Mouse (Mus musculus) cerebellum, adult 18-20 months (tissue): Measurements from ENCODE around the gene Hexa.

Experiments
- DNase-seq, 2 experiments: peaks; one replicate each; pipeline ENCODE4 v3.0.0; 2021

Hexa gene

DNA sequence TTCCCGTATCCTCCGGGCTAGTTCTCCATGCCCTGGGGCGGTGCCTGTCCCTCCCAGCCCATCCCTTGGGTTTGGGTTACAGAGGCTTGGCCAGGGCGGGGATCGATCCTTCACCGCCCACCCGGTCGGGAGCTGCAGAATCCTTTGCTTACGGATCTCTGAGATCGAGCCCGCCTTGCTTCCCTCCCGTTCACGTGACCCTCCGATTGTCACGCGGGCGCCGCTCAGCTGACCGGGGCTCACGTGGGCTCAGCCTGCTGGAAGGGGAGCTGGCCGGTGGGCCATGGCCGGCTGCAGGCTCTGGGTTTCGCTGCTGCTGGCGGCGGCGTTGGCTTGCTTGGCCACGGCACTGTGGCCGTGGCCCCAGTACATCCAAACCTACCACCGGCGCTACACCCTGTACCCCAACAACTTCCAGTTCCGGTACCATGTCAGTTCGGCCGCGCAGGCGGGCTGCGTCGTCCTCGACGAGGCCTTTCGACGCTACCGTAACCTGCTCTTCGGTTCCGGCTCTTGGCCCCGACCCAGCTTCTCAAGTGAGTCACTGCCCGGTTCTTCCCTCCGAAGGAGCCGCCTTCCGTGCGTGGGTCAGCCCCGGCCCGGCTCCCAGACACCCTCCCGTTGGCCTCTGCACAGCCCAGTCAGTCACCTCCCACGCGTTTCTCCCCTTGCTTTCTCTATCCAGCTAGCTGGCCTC, at the start of gene Hexa, which contains the start of gene Tmem202:
TSS of gene Hexa (plus strand) at position 100 of the 697 bp plus-strand sequence.
TSS of gene Tmem202 (minus strand) at position 407 of the 697 bp plus-strand sequence.
- peak; percentile 81 to 83 for DNase-seq

DNA sequence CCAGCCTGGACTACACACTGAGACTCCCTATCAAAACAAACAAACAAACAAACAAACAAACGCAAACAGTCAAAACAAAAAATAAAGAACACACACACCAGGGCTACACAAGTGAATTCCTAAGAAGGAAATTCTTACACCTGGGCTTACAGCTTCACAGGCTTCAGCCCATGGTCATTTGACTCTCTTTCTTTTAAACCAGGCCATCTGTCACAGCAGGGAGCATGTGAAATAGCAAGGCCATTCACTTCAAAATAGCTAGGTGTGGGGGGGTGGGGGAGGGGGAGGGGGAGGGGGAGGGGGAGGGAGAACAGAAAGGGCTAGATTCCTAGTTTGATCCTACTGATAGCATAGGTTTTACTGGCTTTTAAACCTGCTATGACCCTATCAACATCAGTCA, 31.2 kb upstream of the Hexa start:
- no peak for DNase-seq

DNA sequence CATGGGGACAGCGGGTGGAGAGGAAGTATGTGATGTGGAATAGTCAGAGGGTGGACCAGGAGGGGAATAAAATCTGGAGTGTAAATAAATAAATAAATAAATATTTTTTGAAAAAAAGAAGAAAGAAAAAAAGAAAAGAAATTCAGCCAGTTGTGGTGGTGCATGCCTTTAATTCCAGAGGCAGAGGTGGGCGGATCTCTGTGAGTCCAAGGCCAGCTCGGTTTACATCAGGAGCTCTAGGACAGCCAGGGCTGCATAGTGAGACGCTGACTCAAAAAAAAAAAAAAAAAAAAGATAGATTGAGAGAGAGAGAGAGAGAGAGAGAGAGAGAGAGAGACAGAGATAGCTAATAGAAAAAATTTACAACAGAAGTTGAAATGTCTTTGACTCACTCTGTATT, 27.0 kb upstream of the Hexa start:
- DNase-seq: no peak

DNA sequence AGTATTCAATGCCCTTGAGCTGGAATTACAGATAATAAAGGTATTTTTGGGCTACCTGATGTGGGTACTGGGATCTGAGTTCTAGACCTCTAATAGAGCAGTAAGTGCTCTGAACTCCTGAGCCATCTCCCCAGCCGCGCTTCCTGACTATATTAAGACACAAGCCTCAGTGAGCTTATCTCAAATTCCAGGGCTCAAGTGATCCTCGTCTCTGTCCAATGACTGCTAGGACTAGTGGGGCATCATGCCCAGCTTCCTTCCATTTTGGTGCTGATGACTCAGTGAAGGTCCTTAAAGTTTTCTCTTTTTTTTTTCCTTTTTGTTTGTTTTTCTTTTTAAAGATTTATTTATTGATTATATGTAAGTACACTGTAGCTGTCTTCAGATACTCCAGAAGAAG, 24.3 kb upstream of the Hexa start:
- DNase-seq: no peak

DNA sequence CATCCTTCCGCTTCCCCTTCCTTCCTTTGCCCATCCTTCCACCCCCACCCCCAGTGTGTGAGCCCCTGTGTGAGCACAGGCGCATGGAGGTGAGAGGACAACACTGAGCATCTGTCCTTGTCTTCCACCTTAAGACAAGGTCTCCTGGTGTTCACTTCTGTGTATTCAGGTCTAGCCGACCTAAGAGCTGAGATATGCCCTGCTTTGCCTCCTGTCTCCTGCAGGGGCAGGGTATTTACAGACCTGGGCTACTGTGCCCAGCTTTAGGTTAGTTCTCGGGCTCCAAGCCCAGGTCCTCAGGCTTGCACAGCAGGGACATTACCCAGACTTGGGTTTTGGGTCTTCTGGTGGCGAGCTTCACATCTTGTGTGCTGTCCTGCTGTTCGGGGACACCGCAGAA, 22.2 kb upstream of the Hexa start:
- DNase-seq: no peak

DNA sequence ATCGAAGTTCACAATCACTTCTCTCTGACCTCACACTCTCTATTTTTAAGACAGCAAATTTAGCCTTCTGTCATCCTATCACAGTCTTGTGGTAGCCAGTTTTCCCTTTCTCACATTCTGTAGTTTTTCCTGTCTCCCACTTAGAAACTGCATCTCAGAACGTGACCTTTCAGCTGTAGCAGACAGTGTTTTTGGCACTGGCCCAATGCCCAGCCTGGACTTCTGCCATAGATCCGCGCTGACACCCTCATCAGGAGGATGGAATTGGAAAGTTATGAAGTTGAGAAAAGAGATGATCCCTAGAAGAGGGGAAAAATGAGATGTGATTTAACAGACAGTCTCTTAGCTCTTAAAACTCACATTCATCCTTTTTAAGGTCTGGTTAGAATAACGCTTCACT, 20.4 kb upstream of the Hexa start:
- peak; percentile 34 to 45 for DNase-seq

DNA sequence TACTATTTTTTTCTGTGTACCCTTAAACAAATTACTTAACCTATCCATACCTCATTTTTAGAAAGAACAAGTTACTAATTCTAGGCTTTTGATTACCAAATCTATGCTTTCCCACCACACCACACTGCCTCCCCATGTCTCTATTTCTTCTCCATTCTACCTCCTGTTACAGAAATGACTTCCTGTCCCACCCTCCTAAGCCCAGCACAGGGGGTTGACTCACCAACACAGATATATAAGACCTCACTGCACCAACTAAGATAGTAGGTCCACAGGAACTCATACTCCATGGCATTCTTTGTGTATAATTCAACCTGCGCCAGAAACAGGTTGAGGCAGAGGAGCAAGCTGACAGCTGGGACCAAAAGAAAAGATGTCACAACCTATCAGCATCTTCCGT, 19.9 kb upstream of the Hexa start:
- DNase-seq: no peak

DNA sequence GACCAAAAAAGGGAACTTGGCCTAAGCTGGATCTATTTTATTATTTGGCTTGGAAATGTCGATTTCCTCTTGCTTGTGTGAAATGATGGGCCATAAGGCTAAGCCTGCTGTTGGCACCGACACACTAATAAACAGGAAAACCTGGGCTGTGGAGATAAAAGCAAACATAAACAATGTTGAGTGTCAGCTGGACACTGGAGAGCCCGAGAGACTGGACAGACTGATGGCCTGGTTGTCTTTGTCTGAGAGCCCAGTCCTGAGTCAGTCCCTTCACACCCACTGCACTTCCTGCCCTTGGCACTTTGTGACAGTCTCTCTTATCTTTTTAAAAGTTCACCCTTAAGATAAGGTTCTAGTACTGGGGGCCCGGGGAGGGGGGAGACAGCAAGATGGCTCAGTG, 16.4 kb upstream of the Hexa start:
- DNase-seq: no peak

DNA sequence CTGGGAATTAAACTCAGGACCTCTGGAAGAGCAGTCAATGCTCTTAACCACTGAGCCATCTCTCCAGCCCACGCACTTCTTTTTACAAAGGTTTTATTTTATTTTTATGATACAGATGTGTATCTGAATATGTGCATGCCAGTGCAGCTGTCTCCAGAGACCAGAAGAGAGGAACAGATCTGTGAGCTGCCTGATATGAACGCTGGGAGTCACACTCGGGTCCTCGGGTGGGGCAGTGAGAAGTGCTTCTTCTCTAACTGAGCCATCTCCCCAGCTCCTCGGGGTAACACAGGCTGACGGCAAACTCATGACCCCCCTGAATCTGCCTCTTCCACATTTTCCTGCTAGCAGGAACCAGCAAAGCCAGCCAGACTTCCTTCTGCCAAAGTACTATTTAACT, 12.6 kb upstream of the Hexa start:
- no peak for DNase-seq

DNA sequence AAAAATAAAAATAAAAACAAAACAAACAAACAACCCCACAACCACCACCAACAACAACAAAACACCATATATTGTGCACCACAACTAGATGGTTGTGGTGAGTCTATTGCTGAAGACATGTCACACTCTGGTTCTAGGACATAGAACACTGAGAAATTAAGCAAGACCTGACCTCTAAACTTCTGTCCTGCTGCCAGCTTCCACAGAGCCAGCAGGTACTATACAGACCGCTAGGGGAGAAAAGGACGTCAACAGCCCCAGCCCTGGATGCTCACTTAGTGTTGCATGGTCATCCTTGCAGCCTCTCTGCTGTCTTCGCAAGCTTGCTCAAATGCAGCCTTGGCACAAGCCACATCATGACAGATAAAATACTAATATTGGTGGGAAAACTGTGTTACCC, 11.8 kb upstream of the Hexa start:
- no peak for DNase-seq

DNA sequence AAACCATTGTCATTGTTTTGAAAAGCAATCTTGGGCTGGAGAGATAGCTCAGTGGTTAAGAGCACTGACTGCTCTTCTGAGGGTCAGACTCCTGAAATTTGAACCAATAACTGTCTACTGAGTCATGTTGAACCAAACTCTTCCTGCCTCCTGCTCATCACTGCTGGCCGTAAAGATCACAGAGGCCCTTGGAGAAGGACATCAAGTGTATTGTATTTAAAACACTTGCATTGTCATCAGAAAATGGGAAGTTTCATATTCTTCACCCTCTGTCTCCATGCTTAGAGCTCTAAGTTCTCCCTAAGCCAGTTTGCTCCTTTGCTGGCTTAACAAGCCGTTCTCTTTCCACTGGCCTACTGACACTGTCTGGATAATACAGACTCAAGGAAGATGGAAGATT, 11.1 kb upstream of the Hexa start:
- DNase-seq: no peak

DNA sequence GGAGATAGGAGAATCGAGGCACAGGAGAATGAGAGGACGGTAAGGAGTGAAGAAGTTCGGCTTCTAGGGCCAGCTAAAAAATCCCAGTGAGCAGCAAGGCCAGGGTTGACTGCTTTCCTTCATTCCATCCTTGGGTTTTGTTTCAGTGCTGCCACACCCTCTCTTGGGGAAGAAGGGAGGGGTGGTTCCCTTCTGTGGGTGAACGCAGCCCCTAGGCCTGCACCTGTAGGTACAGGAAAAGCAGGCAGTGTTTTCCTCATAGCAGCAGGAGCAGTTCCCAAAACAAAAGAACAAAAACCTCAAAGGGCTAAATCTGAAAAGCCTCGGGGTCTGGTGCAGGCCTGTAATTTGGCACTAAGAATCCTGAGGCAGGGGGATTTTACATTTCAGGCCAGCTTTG, 7.7 kb upstream of the Hexa start:
- DNase-seq: no peak

DNA sequence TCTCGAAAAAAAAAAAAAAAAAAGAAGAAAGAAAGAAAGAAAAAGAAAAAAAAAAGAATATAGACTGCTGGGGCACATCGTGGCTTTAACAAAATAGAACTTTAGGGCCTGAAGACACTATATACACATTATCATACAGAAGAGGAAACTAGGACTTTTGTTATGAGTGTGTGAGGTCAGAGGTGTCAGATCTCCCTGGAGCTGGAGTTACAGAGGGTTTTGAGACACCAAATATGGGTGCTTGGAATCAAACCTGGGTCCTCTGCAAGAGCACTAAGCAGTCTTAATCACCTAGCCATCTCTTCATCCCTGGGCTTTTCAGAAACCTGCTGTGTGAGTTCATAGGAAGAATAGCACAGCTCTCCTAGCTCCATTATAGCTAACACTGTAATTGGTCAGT, 5.9 kb upstream of the Hexa start:
- DNase-seq: peak in 1 of 2 experiments; percentile 22

DNA sequence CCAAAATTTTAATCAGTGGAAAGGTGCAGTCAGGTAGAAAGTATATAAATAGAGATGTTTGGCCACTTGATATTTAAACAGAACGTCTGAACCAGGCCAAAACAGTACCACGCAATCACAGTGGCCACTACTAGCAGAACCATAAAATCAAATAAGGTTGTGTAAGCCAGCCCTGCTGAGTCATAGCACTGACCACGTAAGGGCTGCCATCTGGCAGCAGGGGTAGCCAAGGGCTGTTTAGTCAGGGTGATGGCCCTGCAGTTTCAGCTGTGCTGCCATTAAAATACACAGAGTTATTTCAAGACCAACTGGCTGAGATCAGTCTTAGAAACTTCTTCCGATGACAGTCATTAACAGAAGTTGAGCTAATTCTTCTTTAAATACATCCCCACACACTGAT, 5.5 kb upstream of the Hexa start:
- peak; percentile 76 to 85 for DNase-seq

DNA sequence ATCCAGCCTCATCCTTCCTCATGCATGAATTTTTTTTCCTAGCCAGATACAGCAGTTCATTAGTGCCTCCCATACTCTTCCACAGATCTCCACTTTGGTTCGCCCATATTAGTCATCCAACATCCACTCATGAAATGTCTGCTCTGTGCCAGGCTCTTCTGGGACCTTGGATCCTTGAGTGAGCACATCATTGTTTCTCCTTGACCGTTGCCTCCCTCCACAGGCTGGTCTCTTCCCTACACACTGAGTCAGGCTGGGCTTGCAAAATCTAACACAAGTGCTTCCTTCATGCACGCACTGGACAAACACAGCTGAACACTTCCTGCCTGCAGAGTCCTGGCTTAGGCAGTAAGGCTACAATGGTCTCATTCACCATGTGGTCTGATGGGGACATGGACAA, 1.7 kb upstream of the Hexa start:
- DNase-seq: no peak

DNA sequence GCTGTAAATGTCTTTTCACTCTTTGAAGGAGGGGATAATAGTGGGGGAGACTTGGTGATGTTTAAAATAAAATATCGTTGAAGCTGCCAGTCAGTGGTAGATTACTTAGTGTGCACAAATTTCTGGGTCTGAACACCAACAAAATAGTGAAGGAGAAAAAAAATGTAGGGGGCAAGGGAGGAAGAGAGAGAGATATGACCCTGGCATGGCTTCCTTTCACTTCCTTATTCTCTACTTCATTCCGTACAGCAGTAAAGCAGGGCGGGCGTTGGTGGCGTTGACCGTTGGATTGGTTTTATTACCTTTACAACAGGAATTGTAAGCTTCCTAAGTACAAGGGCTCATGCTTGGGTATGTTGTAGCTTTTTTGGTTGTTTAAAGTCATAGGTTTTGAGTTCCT, 2.3 kb downstream of the Hexa start:
- DNase-seq: no peak

DNA sequence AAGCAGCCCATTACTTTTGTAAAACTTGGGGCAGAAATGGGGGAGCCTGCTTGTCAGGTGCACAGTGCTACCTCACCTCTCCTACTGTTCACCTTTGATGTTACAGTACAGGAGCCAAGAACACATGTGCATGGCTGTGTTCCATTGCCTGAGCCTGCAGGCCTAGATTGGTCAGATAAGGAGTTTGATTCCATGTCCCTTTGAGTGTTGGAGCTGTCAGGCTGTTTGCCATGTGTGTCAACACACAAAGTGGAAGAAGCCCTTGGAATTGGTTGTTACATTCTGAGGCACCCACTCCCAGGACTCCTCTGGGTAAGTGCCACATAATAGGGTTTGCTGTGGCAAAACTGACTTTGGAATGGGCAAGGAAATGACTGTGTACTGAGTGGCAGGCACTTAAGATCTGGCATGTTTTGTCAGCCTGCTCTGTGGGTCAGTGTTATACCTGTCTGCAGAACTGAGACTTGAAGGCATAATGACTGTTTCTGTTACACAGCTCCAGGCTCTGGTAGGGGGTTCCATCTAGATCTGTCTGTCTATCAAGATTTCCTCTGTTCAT, 3.5 kb downstream of the Hexa start:
- DNase-seq: no peak

DNA sequence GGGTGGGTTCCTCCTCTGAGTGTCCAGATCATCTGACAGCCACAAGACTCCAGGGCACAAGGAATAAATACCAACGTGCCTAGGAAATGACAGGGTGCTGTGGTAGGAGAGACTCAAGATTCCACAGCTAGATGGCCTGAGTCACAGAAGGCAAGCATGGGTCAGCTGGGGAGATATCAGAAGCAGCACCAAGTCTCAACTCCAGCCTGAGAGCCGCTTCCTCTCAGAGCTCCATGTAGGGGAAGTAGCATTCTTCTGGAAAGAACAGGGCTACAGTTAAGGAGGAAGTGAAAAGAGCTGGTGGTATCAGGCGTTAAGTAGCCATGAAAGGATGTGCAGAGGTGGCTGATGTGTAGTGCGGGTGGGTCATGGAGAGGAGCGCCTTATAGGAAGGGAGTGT, 5.4 kb downstream of the Hexa start:
- DNase-seq: no peak

DNA sequence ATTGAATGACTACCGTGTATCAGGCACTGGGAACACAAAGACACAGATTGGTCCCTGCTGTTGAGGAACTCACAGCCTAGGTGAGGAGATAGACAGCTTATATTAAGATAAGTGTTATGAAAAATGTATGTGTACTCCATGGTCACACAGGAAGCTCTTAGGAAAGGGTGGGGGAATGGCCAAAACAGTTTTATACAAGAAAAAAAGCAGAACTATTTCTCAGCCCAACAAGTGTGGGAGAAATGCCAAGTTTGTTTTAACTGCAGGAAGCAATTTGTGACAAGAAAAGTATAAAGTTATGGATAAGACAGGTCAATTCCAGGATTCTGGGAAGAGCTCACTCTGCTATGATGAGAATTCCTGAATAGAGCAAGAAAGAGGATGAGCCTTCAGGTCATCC, 8.5 kb downstream of the Hexa start:
- DNase-seq: no peak

DNA sequence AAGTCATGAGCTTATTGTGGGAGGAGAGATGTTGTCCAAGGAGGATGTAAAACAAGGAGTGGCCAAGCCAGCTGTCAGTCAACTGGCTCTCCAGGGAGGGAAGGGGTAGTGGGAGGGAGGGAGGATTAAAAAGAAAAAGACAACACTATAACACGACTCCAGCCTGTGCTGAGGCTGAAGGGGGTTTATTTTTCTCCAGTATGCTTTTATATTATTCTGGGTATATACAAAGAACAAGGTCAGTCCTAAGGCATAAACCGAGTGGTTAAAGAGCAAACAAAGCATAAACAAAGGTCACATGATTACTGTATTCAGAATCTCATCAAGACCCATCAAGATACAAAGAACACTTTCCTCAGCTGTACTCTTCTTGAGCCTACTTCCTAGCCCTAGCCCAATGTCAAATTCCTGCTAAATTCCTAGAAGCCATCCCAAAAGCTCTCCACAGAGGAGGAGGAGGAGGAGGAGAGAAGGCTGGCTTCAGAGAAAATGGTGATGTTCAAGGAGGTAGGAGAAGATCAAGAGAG, 9.7 kb downstream of the Hexa start:
- DNase-seq: no peak

DNA sequence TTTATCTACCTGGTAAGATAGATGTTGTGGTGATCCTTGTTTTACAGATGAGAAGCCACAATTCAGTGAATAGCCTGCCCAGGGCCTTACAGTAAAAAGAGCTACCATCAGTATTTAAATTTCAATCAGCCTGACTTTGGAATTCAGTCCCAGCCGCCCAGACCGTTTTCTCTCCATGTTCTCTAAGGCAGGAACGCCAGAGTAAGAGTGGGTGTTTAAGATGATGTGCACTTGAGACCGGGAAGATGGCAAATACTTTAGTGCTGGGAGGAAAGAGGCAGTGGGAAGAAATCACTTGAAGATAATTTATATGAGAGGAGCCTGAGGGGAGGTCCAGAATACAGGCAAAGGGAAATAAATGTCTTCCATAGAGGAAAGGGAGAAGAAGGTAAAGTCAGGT, 10.7 kb downstream of the Hexa start:
- DNase-seq: no peak

DNA sequence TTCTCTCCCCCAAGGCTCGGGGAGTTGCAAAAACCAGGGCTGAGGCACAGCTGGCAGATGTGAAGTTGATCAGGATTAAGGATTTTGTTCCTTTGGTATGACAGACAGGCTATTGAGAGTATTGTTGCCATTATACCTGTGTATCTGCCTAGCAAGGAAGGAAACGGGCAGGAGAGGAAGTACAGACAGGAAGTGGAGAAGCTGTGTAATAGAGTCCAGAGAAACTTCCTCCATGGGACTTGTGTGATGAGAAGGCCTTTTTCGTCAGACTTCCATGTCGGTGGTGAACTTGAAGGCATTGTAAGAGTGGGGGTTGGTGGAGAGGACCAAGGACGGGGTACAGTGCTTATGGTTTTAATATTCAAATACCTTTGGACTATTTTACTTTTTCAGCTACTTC, 11.7 kb downstream of the Hexa start:
- DNase-seq: no peak

DNA sequence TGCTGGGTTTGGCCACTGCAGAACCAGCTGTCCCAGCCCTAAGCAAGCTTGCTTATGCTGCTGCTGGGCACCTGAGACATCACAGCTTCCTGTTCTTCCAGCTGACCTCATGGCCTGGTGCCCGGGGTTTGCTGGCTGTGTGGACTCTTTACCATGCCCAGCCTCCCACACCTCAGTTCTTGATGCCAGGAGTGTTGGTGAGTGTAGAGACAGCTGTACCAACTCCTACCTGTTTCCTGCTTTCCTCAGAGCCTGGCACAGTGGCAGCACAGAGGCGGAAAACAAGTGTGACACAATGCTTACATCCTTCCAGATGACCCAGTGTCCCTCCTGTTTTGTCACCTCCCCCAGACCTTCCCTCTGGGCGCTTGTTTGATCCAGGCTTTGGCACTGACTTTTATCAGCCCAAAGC, 12.3 kb downstream of the Hexa start:
- DNase-seq: no peak

DNA sequence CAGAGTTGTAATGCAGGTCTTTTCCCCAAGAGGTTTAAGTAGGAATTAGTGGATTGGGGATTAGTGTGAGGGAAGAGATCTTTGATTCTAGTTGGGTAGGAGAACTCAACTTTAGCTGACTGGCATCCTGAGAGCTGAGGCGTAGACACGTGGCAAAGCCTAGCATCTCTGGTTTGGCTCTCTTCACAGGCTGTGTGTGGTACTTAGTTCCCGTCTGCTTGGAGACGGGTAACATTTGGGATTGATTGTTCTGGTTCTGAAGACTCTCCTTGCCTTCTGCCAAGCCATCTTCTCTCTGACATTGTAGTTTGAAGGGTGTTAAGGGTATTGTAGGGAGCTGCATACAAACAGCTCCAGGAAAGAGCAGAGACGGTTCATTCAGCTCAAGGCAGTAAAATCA, 13.3 kb downstream of the Hexa start:
- no peak for DNase-seq

DNA sequence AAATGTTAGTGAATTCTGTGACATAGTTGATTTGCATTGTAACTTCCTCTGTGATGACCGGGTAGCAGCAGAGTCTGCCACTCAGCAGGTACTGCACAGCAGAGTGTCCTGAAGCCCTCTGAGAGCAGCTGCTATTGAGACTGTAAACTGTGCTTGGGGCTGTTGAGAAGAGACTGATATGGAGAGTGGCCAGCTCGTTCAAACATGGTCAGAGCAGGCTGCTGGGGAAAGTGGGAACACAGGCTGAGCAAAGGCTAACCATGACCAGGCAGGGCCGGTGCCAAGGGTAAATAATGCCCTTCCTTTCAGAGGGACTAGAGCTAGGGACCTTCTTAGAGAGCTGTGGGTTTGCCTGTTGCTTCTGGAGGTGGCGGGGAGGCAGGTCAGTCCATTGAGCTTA, 14.4 kb downstream of the Hexa start:
- no peak for DNase-seq
